Mouse (Mus musculus): ENCODE data around the gene Lpar3.

GRCm38 (mm10) chr3:146317911-146318310 is 97.1 kb downstream of the Lpar3 start:
- TF ChIP-seq POLR2A (IDR thresholded peaks at IDR 0.05; ENCODE audit: insufficient read depth, low read depth, low read length): no peak
- no peak for TF ChIP-seq CTCF (IDR thresholded peaks at IDR 0.05)

Data from heart, adult 2 months (tissue).